Mouse (Mus musculus) skeletal muscle tissue, postnatal 0 days (tissue): Measurements from ENCODE around the gene Orc3. TPM values are rescaled to one million over a fixed set of nuclear protein-coding genes. Genes with fewer than 3 reads are reported as not detected.

ENCODE experiments used
- polyA plus RNA-seq: library from polyadenylated mRNA; unstranded; fragments of >200 nt; fragmentation: Nextera tagmentation; extraction: Ambion mirVana; gene quantifications from 2 replicates; pipeline ENCODE4 v1.2.1, GENCODE M21; 2015

Gene Orc3
- 44.0 and 46.1 TPM in 2 replicates for polyA plus RNA-seq

GRCm38 (mm10) chr4:34614630-34615094 lies at the start of gene Orc3, which contains the start of gene Rars2:
Orc3 (minus strand) TSS chr4:34614944.
Rars2 (plus strand) TSS chr4:34614957.

GRCm38 (mm10) chr4:34550748-34551097 lies 64.0 kb downstream of the Orc3 start, which contains the start of gene Akirin2:
Akirin2 (plus strand) TSS chr4:34550937.

Other genes starting within 250 kb of the Orc3 start
- 48.0 and 53.5 TPM in 2 replicates for gene Akirin2, start 64.0 kb downstream of the Orc3 start, polyA plus RNA-seq
- 36.0 and 42.8 TPM in 2 replicates for gene Rars2, start within 50 bp of the Orc3 start, polyA plus RNA-seq
- 22.4 and 24.7 TPM in 2 replicates for gene Slc35a1, start 72.5 kb upstream of the Orc3 start, polyA plus RNA-seq
- not detected in 2 replicates for gene Cfap206, start 115.3 kb upstream of the Orc3 start, polyA plus RNA-seq
- not detected in 2 replicates for gene Gm136, start 141.3 kb upstream of the Orc3 start, polyA plus RNA-seq
- 58.9 and 67.2 TPM in 2 replicates for gene Smim8, start 163.5 kb upstream of the Orc3 start, polyA plus RNA-seq